Mouse (Mus musculus): ENCODE measurements around the gene Serpinb6a. TPM values are rescaled to one million over a fixed set of nuclear protein-coding genes. Genes with fewer than 3 reads are reported as not detected.

Serpinb6a gene
- polyA plus RNA-seq, 1 experiment = 31.1 TPM

GRCm38 (mm10) chr13:33921699-33922098 lies 80.9 kb downstream of the Serpinb6a start:
- Histone ChIP-seq H3K36me3 (ENCODE audit: control insufficient read depth, insufficient read depth, low read length) (peaks cover 3% of the 10 kb centered on the region), H3K4me1 (ENCODE audit: control insufficient read depth, insufficient read depth, low read length) (no peaks in the 10 kb centered on the region), H3K4me3 (ENCODE audit: insufficient read depth, low read depth, low read length) (no peak overlapping the region), H3K27ac (ENCODE audit: insufficient read depth, low read depth, low read length) (no peak overlapping the region), H3K27me3 (replicated peaks; ENCODE audit: control insufficient read depth, insufficient read depth, low read length) (no peaks in the 10 kb centered on the region)
- peak; percentile 15 for DNase-seq
- TF ChIP-seq CTCF (conservative IDR thresholded peaks at IDR 0.05; ENCODE audit: insufficient read depth, insufficient read length, low read depth, low read length) (no peak), POLR2A (IDR thresholded peaks at IDR 0.05; ENCODE audit: low read depth, low read length) (no peak)
- 62% methylated on average over 5 of the region's 5 CpGs for WGBS

- DNase-seq = no peak
- WGBS = 97% methylated on average over 6 of the region's 6 CpGs
- Histone ChIP-seq H3K27ac (ENCODE audit: insufficient read depth, low read depth, low read length) (no peak overlapping the region), H3K36me3 (ENCODE audit: control insufficient read depth, insufficient read depth, low read length) (peaks cover 3% of the 10 kb centered on the region), H3K27me3 (replicated peaks; ENCODE audit: control insufficient read depth, insufficient read depth, low read length) (no peaks in the 10 kb centered on the region), H3K4me1 (ENCODE audit: control insufficient read depth, insufficient read depth, low read length) (no peaks in the 10 kb centered on the region), H3K4me3 (ENCODE audit: insufficient read depth, low read depth, low read length) (no peak overlapping the region)
- no peak for TF ChIP-seq POLR2A (IDR thresholded peaks at IDR 0.05; ENCODE audit: low read depth, low read length)
- TF ChIP-seq CTCF (conservative IDR thresholded peaks at IDR 0.05; ENCODE audit: insufficient read depth, insufficient read length, low read depth, low read length) = no peak
Measured at GRCm38 (mm10) chr13:33921041-33921440, 81.6 kb downstream of the Serpinb6a start.

- 77% methylated on average over 3 of the region's 3 CpGs for WGBS
- no peak for DNase-seq
Measured at GRCm38 (mm10) chr13:33906821-33907220, 95.8 kb downstream of the Serpinb6a start.

GRCm38 (mm10) chr13:33905176-33905954 lies 97.2 kb downstream of the Serpinb6a start, which contains the start of gene Serpinb6c:
TSS of gene Serpinb6c (minus strand) at chr13:33905708.
- no peaks in the 10 kb centered on the region; the same call in 1 of the 2 replicates for H3K27me3 ChIP-seq (replicated peaks; ENCODE audit: control insufficient read depth, insufficient read depth, low read length)
- whole genome bisulfite sequencing = 82% methylated on average over 18 of the region's 18 CpGs
- H3K36me3 ChIP-seq (ENCODE audit: control insufficient read depth, insufficient read depth, low read length) = no peaks in the 10 kb centered on the region
- TF ChIP-seq CTCF (conservative IDR thresholded peaks at IDR 0.05; ENCODE audit: insufficient read depth, insufficient read length, low read depth, low read length) = no peak
- no peak for TF ChIP-seq POLR2A (IDR thresholded peaks at IDR 0.05; ENCODE audit: low read depth, low read length)
- H3K27ac ChIP-seq (ENCODE audit: insufficient read depth, low read depth, low read length) = no peak within 1 kb of the TSS
- DNase-seq = no peak
- no peaks in the 10 kb centered on the region for H3K4me1 ChIP-seq (ENCODE audit: control insufficient read depth, insufficient read depth, low read length)
- no peak within 1 kb of the TSS for H3K4me3 ChIP-seq (ENCODE audit: insufficient read depth, low read depth, low read length)

More at GRCm38 (mm10) chr13:33906821-33907220, 95.8 kb downstream of the Serpinb6a start:
- Histone ChIP-seq H3K27ac (ENCODE audit: insufficient read depth, low read depth, low read length) (no peak overlapping the region), H3K4me1 (ENCODE audit: control insufficient read depth, insufficient read depth, low read length) (no peaks in the 10 kb centered on the region), H3K36me3 (ENCODE audit: control insufficient read depth, insufficient read depth, low read length) (no peaks in the 10 kb centered on the region), H3K4me3 (ENCODE audit: insufficient read depth, low read depth, low read length) (no peak overlapping the region), H3K27me3 (replicated peaks; ENCODE audit: control insufficient read depth, insufficient read depth, low read length) (no peaks in the 10 kb centered on the region; the same call in 1 of the 2 replicates)
- TF ChIP-seq POLR2A (IDR thresholded peaks at IDR 0.05; ENCODE audit: low read depth, low read length) (no peak), CTCF (conservative IDR thresholded peaks at IDR 0.05; ENCODE audit: insufficient read depth, insufficient read length, low read depth, low read length) (no peak)

- no peak for TF ChIP-seq POLR2A (IDR thresholded peaks at IDR 0.05; ENCODE audit: low read depth, low read length)
- TF ChIP-seq CTCF (conservative IDR thresholded peaks at IDR 0.05; ENCODE audit: insufficient read depth, insufficient read length, low read depth, low read length) = no peak
- Histone ChIP-seq H3K27ac (ENCODE audit: insufficient read depth, low read depth, low read length) (no peak overlapping the region), H3K36me3 (ENCODE audit: control insufficient read depth, insufficient read depth, low read length) (no peaks in the 10 kb centered on the region), H3K4me1 (ENCODE audit: control insufficient read depth, insufficient read depth, low read length) (no peaks in the 10 kb centered on the region), H3K27me3 (replicated peaks; ENCODE audit: control insufficient read depth, insufficient read depth, low read length) (no peaks in the 10 kb centered on the region; the same call in 1 of the 2 replicates), H3K4me3 (ENCODE audit: insufficient read depth, low read depth, low read length) (no peak overlapping the region)
- 90% methylated on average over 2 of the region's 2 CpGs for WGBS
- no peak for DNase-seq
Measured at GRCm38 (mm10) chr13:33903290-33903689, 99.3 kb downstream of the Serpinb6a start.

GRCm38 (mm10) chr13:33894207-33894606 lies 108.4 kb downstream of the Serpinb6a start:
- no peaks in the 10 kb centered on the region for H3K36me3 ChIP-seq (ENCODE audit: control insufficient read depth, insufficient read depth, low read length)
- TF ChIP-seq CTCF (conservative IDR thresholded peaks at IDR 0.05; ENCODE audit: insufficient read depth, insufficient read length, low read depth, low read length) (peak; percentile 64), POLR2A (IDR thresholded peaks at IDR 0.05; ENCODE audit: low read depth, low read length) (no peak)
- 42% methylated on average over 2 of the region's 2 CpGs for WGBS
- peak; percentile 7 for DNase-seq
- no peaks in the 10 kb centered on the region for H3K27me3 ChIP-seq (replicated peaks; ENCODE audit: control insufficient read depth, insufficient read depth, low read length)
- H3K4me3 ChIP-seq (ENCODE audit: insufficient read depth, low read depth, low read length) = no peak overlapping the region
- H3K4me1 ChIP-seq (ENCODE audit: control insufficient read depth, insufficient read depth, low read length) = no peaks in the 10 kb centered on the region
- H3K27ac ChIP-seq (ENCODE audit: insufficient read depth, low read depth, low read length) = no peak overlapping the region

Other genes starting within 250 kb of the Serpinb6a start
- not detected in 2 replicates for gene Serpinb6e, start 159.4 kb downstream of the Serpinb6a start, polyA plus RNA-seq (2012; rRNA removed)
- gene Serpinb6c, start 97.1 kb downstream of the Serpinb6a start, polyA plus RNA-seq (2012; rRNA removed) = 0.11 TPM in 1 of 2 replicates, not detected in the other
- gene Nqo2, start 38.1 kb downstream of the Serpinb6a start, polyA plus RNA-seq (2012; rRNA removed) = 14.6 and 21.2 TPM in 2 replicates
- 7.4 and 7.6 TPM in 2 replicates for gene Ripk1, start 431 bp downstream of the Serpinb6a start, polyA plus RNA-seq (2012; rRNA removed)
- gene Bphl, start 34.8 kb upstream of the Serpinb6a start, polyA plus RNA-seq (2012; rRNA removed) = 392 and 418 TPM in 2 replicates
- gene Tubb2a, start 75.2 kb upstream of the Serpinb6a start, polyA plus RNA-seq (2012; rRNA removed) = 152 and 164 TPM in 2 replicates
- gene Tubb2b, start 127.7 kb upstream of the Serpinb6a start, polyA plus RNA-seq (2012; rRNA removed) = 27.6 and 30.5 TPM in 2 replicates
- 88.7 and 96.2 TPM in 2 replicates for gene Psmg4, start 160.2 kb upstream of the Serpinb6a start, polyA plus RNA-seq (2012; rRNA removed)